Comparison of ENCODE assay signal across 23 mouse cellular contexts in genomic region chr1:23323286-23323685, GRCm38 (mm10).
DNase-seq lines count a peak whose midpoint lies in the region; ATAC-seq and TF ChIP-seq lines count a peak whose summit lies in the region.
"Had no signal": no experiment of that assay in that cellular context is flagged by ENCODE, and none has a peak within 500 bp of the region (broad histone marks: within the 10 kb centered on the region; RNA-seq: fewer than 3 reads in every experiment).

No protein-coding gene starts in this region.

- TF ChIP-seq CTCF in gastrocnemius, adult 2 months (IDR thresholded peaks at IDR 0.05) = no peak

- H3K4me3 ChIP-seq in gastrocnemius, adult 2 months = peak overlapping the region; percentile 36
- no peak overlapping the region for H3K4me3 ChIP-seq in heart, embryonic 12.5 days
- H3K4me3 ChIP-seq in kidney, embryonic 14.5 days (ENCODE audit: low read length) = no peak overlapping the region
- H3K4me3 ChIP-seq: embryonic facial prominence, embryonic 15.5 days; erythroblast, embryonic 14.5 days; forebrain, embryonic 10.5 days; hindbrain, embryonic 13.5 days had no signal

- H3K9ac ChIP-seq in heart, embryonic 12.5 days = no peak overlapping the region
- H3K9ac ChIP-seq in kidney, embryonic 14.5 days (ENCODE audit: low read depth, low read length) = no peak overlapping the region
- H3K9ac ChIP-seq: embryonic facial prominence, embryonic 15.5 days; hindbrain, embryonic 13.5 days had no signal

- WGBS in heart, embryonic 12.5 days = 72% methylated on average over 11 of the region's 11 CpGs
- WGBS in kidney, embryonic 14.5 days = 78% methylated on average over 11 of the region's 11 CpGs

- intact Hi-C loops in gastrocnemius, adult 2 months (cut with DNase I) = loop anchor here (10.0 kb wide), 1 partner anchor 472 kb away; no protein-coding TSS in a partner anchor

- H3K4me1 ChIP-seq in heart, embryonic 12.5 days (replicated peaks) = peaks cover 6% of the 10 kb centered on the region; the same call in 1 of the 2 replicates
- no peaks in the 10 kb centered on the region for H3K4me1 ChIP-seq in kidney, embryonic 14.5 days (ENCODE audit: control insufficient read depth, insufficient read depth, low read length)
- H3K4me1 ChIP-seq: embryonic facial prominence, embryonic 15.5 days had no signal

- H3K4me2 ChIP-seq in heart, embryonic 12.5 days = no peak overlapping the region
- H3K4me2 ChIP-seq in kidney, embryonic 14.5 days (replicated peaks; ENCODE audit: low read depth, low read length) = no peak overlapping the region
- H3K4me2 ChIP-seq: embryonic facial prominence, embryonic 15.5 days; hindbrain, embryonic 13.5 days had no signal

- no peak for DNase-seq in gastrocnemius, adult 2 months
- DNase-seq in gastrocnemius, postnatal 25 days = no peak
- peak; percentile 13 for DNase-seq in heart, adult 8-10 months (ENCODE audit: low spot score)
- DNase-seq in kidney, postnatal 14 days = peak; percentile 11
- peak; percentile 35 for DNase-seq in lung, postnatal 36 days
- no peak for DNase-seq in Muller cell, postnatal 12 days (ENCODE audit: inconsistent ontology term)
- DNase-seq: adrenal gland, postnatal 10 days; B cell, adult 2 months; cerebellum, adult 11 months; cerebellum, adult 8-10 months; cerebellum, postnatal 14 days; embryo, embryonic 11 days; gastrocnemius, postnatal 10 days had no signal

- ATAC-seq in heart, embryonic 12.5 days (ENCODE audit: insufficient number of reproducible peaks, low FRiP score) = no peak
- ATAC-seq in kidney, embryonic 14.5 days (ENCODE audit: low FRiP score, low TSS enrichment) = no peak
- ATAC-seq: CD4-positive, CD25-positive, alpha-beta regulatory T cell, adult 4 months; forebrain, embryonic 14.5 days; hindbrain, postnatal 0 days had no signal

- no peaks in the 10 kb centered on the region for H3K27me3 ChIP-seq in heart, embryonic 12.5 days (replicated peaks)
- H3K27me3 ChIP-seq in kidney, embryonic 14.5 days (ENCODE audit: control insufficient read depth, insufficient read depth, low read length) = no peaks in the 10 kb centered on the region
- H3K27me3 ChIP-seq: embryonic facial prominence, embryonic 15.5 days; hindbrain, embryonic 13.5 days had no signal

- H3K36me3 ChIP-seq in heart, embryonic 12.5 days = no peaks in the 10 kb centered on the region
- no peaks in the 10 kb centered on the region for H3K36me3 ChIP-seq in kidney, embryonic 14.5 days (ENCODE audit: control insufficient read depth, insufficient read depth, low read length)
- H3K36me3 ChIP-seq: embryonic facial prominence, embryonic 15.5 days; forebrain, embryonic 10.5 days; G1E; hindbrain, embryonic 13.5 days had no signal

- peak overlapping the region; percentile 31; the same call in 1 of the 2 replicates for H3K27ac ChIP-seq in gastrocnemius, adult 2 months
- no peak overlapping the region for H3K27ac ChIP-seq in heart, embryonic 12.5 days (ENCODE audit: poor library complexity, severe bottlenecking)
- H3K27ac ChIP-seq in kidney, embryonic 14.5 days (ENCODE audit: low read depth, low read length) = no peak overlapping the region
- H3K27ac ChIP-seq: embryonic facial prominence, embryonic 15.5 days; forebrain, embryonic 10.5 days; hindbrain, embryonic 13.5 days; hindbrain, postnatal 0 days had no signal

- H3K9me3 ChIP-seq in heart, embryonic 12.5 days (replicated peaks) = no peaks in the 10 kb centered on the region
- no peaks in the 10 kb centered on the region for H3K9me3 ChIP-seq in kidney, embryonic 14.5 days (ENCODE audit: control insufficient read depth, low read length)
- H3K9me3 ChIP-seq: embryonic facial prominence, embryonic 15.5 days; forebrain, embryonic 10.5 days; G1E; hindbrain, embryonic 13.5 days had no signal

Comparison
In these comparisons a context has a peak if more than half of its experiments do, and no peak if none do; other contexts are left out.
1. DNase-seq: peak in heart, adult 8-10 months (single experiment), kidney, postnatal 14 days (single experiment) and lung, postnatal 36 days (single experiment); none in gastrocnemius, adult 2 months (single experiment), gastrocnemius, postnatal 25 days (single experiment) and Muller cell, postnatal 12 days (single experiment).